Comparison of ENCODE assay signal across 14 mouse cellular contexts in genomic region chr2:166290826-166291225, GRCm38 (mm10).
A peak's percentile ranks its signal among the peaks of the same experiment; 100 is the strongest.
DNase-seq lines count a peak whose midpoint lies in the region; ATAC-seq and TF ChIP-seq lines count a peak whose summit lies in the region.
"Had no signal": no experiment of that assay in that cellular context is flagged by ENCODE, and none has a peak within 500 bp of the region (broad histone marks: within the 10 kb centered on the region; RNA-seq: fewer than 3 reads in every experiment).

No protein-coding gene starts in this region.

- no peak for DNase-seq in heart, adult 2 months
- no peak for DNase-seq in stomach, postnatal 0 days (ENCODE audit: low spot score)
- DNase-seq in limb, embryonic 10.5 days (ENCODE audit: low spot score), result peak; percentile 54
- no peak for DNase-seq in thymus, postnatal 0 days (ENCODE audit: low spot score)
- no peak for DNase-seq in thymus, postnatal 4 days
- DNase-seq in frontal cortex, postnatal 25 days (ENCODE audit: low spot score in 2 of 2), result no peak
- DNase-seq: adrenal gland, adult 2 months; cerebellum, postnatal 36 days; liver, embryonic 13.5 days; thymus, postnatal 36 days had no signal

- H3K36me3 ChIP-seq in heart, embryonic 14.5 days (ENCODE audit: control insufficient read depth, insufficient read depth, low read length), result no peaks in the 10 kb centered on the region
- H3K36me3 ChIP-seq in heart, adult 2 months (ENCODE audit: control insufficient read depth, insufficient read depth, low read length), result no peaks in the 10 kb centered on the region
- no peaks in the 10 kb centered on the region for H3K36me3 ChIP-seq in stomach, embryonic 14.5 days (ENCODE audit: control insufficient read depth, insufficient read depth, low read length)
- no peaks in the 10 kb centered on the region for H3K36me3 ChIP-seq in stomach, postnatal 0 days (ENCODE audit: control insufficient read depth, insufficient read depth, low read length)
- H3K36me3 ChIP-seq in limb, embryonic 10.5 days, result no peaks in the 10 kb centered on the region
- H3K36me3 ChIP-seq: heart, embryonic 15.5 days; liver, embryonic 13.5 days had no signal

- no peak for ATAC-seq in heart, embryonic 14.5 days (ENCODE audit: insufficient number of reproducible peaks, insufficient read depth, low FRiP score, low read depth)
- no peak for ATAC-seq in stomach, embryonic 14.5 days (ENCODE audit: insufficient number of reproducible peaks, insufficient read depth, low FRiP score, low read depth)
- ATAC-seq in stomach, postnatal 0 days (ENCODE audit: low FRiP score, low TSS enrichment), result no peak

- no peak overlapping the region for H3K9ac ChIP-seq in heart, embryonic 14.5 days (ENCODE audit: low read length)
- H3K9ac ChIP-seq in heart, adult 2 months (ENCODE audit: low read depth, low read length), result no peak overlapping the region
- H3K9ac ChIP-seq in stomach, embryonic 14.5 days (replicated peaks; ENCODE audit: low read depth, low read length), result no peak overlapping the region
- H3K9ac ChIP-seq in stomach, postnatal 0 days (ENCODE audit: low read length), result no peak overlapping the region
- H3K9ac ChIP-seq: heart, embryonic 15.5 days; liver, embryonic 13.5 days had no signal

- H3K4me3 ChIP-seq in heart, embryonic 14.5 days (ENCODE audit: control insufficient read depth in 1 of 2, insufficient read depth in 1 of 2, low read depth in 1 of 2, low read length in 2 of 2), result no peak overlapping the region
- H3K4me3 ChIP-seq in heart, adult 2 months, result no peak overlapping the region
- no peak overlapping the region for H3K4me3 ChIP-seq in stomach, embryonic 14.5 days (ENCODE audit: low read depth, low read length)
- no peak overlapping the region for H3K4me3 ChIP-seq in stomach, postnatal 0 days (ENCODE audit: low read depth, low read length)
- H3K4me3 ChIP-seq in limb, embryonic 10.5 days, result no peak overlapping the region
- H3K4me3 ChIP-seq: heart, embryonic 15.5 days; left cerebral cortex, adult 2 months; liver, embryonic 13.5 days had no signal

- TF ChIP-seq CTCF in heart, adult 2 months (IDR thresholded peaks at IDR 0.05), result no peak
- TF ChIP-seq CTCF in stomach, postnatal 0 days (IDR thresholded peaks at IDR 0.05; ENCODE audit: low read depth), result no peak

- H3K79me2 ChIP-seq in heart, adult 2 months (replicated peaks; ENCODE audit: control insufficient read depth, insufficient read depth, low read length), result no peaks in the 10 kb centered on the region

- intact Hi-C loops in heart, adult 2 months (cut with DNase I), result no loop called here

- TF ChIP-seq POLR2A in heart, adult 2 months (IDR thresholded peaks at IDR 0.05; ENCODE audit: insufficient read depth, low read depth, low read length), result no peak

- WGBS in heart, embryonic 14.5 days, result 44% methylated on average over 9 of the region's 9 CpGs
- WGBS in heart, adult 2 months, result 86% methylated on average over 9 of the region's 9 CpGs
- WGBS in stomach, embryonic 14.5 days, result 42% methylated on average over 9 of the region's 9 CpGs
- 49% methylated on average over 9 of the region's 9 CpGs for WGBS in stomach, postnatal 0 days
- 22% methylated on average over 9 of the region's 9 CpGs for WGBS in limb, embryonic 10.5 days

- peak overlapping the region; percentile 44 to 46; a peak in 3 of 4 replicates for H3K27ac ChIP-seq in heart, embryonic 14.5 days (replicated peaks in 1 of 2; ENCODE audit: control insufficient read depth in 1 of 2, insufficient read depth in 1 of 2, low read depth in 2 of 2, low read length in 2 of 2)
- H3K27ac ChIP-seq in heart, adult 2 months, result no peak overlapping the region
- H3K27ac ChIP-seq in stomach, embryonic 14.5 days (ENCODE audit: low read length), result peak overlapping the region; percentile 58; the same call in 1 of the 2 replicates
- no peak overlapping the region for H3K27ac ChIP-seq in stomach, postnatal 0 days (replicated peaks)
- peak overlapping the region; percentile 84 for H3K27ac ChIP-seq in limb, embryonic 10.5 days
- H3K27ac ChIP-seq: left cerebral cortex, adult 2 months; liver, embryonic 13.5 days had no signal

- peaks cover 14 to 18% of the 10 kb centered on the region in 2 experiments for H3K4me1 ChIP-seq in heart, embryonic 14.5 days (ENCODE audit: control insufficient read depth in 2 of 2, insufficient read depth in 2 of 2, low read length in 2 of 2)
- peaks cover 5% of the 10 kb centered on the region for H3K4me1 ChIP-seq in heart, adult 2 months (ENCODE audit: control insufficient read depth, insufficient read depth, low read length)
- H3K4me1 ChIP-seq in stomach, embryonic 14.5 days (ENCODE audit: control insufficient read depth, insufficient read depth, low read length), result peaks cover 18% of the 10 kb centered on the region; the same call in 1 of the 2 replicates
- no peaks in the 10 kb centered on the region for H3K4me1 ChIP-seq in stomach, postnatal 0 days (replicated peaks; ENCODE audit: control insufficient read depth, insufficient read depth)
- H3K4me1 ChIP-seq in limb, embryonic 10.5 days, result peaks cover 86% of the 10 kb centered on the region
- H3K4me1 ChIP-seq: liver, embryonic 13.5 days had no signal

- H3K9me3 ChIP-seq in heart, embryonic 14.5 days (ENCODE audit: control insufficient read depth, low read length), result no peaks in the 10 kb centered on the region
- H3K9me3 ChIP-seq in stomach, embryonic 14.5 days (ENCODE audit: control insufficient read depth, low read depth, low read length), result no peaks in the 10 kb centered on the region
- no peaks in the 10 kb centered on the region for H3K9me3 ChIP-seq in stomach, postnatal 0 days (ENCODE audit: control insufficient read depth, low read length)
- no peaks in the 10 kb centered on the region for H3K9me3 ChIP-seq in limb, embryonic 10.5 days (replicated peaks)
- H3K9me3 ChIP-seq: heart, embryonic 15.5 days; liver, embryonic 13.5 days had no signal

- no peak overlapping the region for H3K4me2 ChIP-seq in heart, embryonic 14.5 days (ENCODE audit: low read length)
- H3K4me2 ChIP-seq in stomach, embryonic 14.5 days (replicated peaks; ENCODE audit: low read depth, low read length), result no peak overlapping the region
- H3K4me2 ChIP-seq in stomach, postnatal 0 days (replicated peaks; ENCODE audit: low read depth), result no peak overlapping the region
- H3K4me2 ChIP-seq: heart, embryonic 15.5 days; liver, embryonic 13.5 days had no signal

- no peak for TF ChIP-seq EP300 in heart, adult 2 months (IDR thresholded peaks at IDR 0.05; ENCODE audit: insufficient read depth, low read depth, low read length)
- no peak for TF ChIP-seq EP300 in stomach, postnatal 0 days (optimal IDR thresholded peaks at IDR 0.05)

- H3K27me3 ChIP-seq in heart, embryonic 14.5 days (ENCODE audit: control insufficient read depth, insufficient read depth, low read length), result no peaks in the 10 kb centered on the region
- no peaks in the 10 kb centered on the region for H3K27me3 ChIP-seq in heart, adult 2 months (ENCODE audit: control insufficient read depth, insufficient read depth, low read length)
- H3K27me3 ChIP-seq in stomach, embryonic 14.5 days (ENCODE audit: control insufficient read depth, insufficient read depth, low read length), result no peaks in the 10 kb centered on the region
- 0 out of 2 replicates have a peak, but pooled peaks cover 2% of the 10 kb centered on the region for H3K27me3 ChIP-seq in stomach, postnatal 0 days (ENCODE audit: control insufficient read depth, insufficient read depth, low read length)
- no peaks in the 10 kb centered on the region for H3K27me3 ChIP-seq in limb, embryonic 10.5 days (ENCODE audit: low read depth, poor library complexity, severe bottlenecking)
- H3K27me3 ChIP-seq: heart, embryonic 15.5 days; liver, embryonic 13.5 days had no signal

Comparison
In these comparisons a context has a peak if more than half of its experiments do, and no peak if none do; other contexts are left out.
1. H3K27ac ChIP-seq: peak in heart, embryonic 14.5 days (2 of 2), stomach, embryonic 14.5 days (single experiment) and limb, embryonic 10.5 days (single experiment); none in heart, adult 2 months (single experiment) and stomach, postnatal 0 days (single experiment).